Mouse (Mus musculus): ENCODE results near the gene Abhd16b. TPM values are rescaled to one million over a fixed set of nuclear protein-coding genes. Genes with fewer than 3 reads are reported as not detected.

Gene Abhd16b
- total RNA-seq, 2 experiments from 2014 or later = not detected

GRCm38 (mm10) chr2:181525526-181525925 is 32.5 kb downstream of the Abhd16b start:
- DNase-seq = no peak
- intact Hi-C loops (cut with DNase I) = no loop called here

GRCm38 (mm10) chr2:181529076-181529475 is 36.1 kb downstream of the Abhd16b start:
- intact Hi-C loops (cut with DNase I) = no loop called here
- DNase-seq = no peak

GRCm38 (mm10) chr2:181532589-181532988 is 39.6 kb downstream of the Abhd16b start:
- intact Hi-C loops (cut with DNase I) = no loop called here
- no peak for DNase-seq

GRCm38 (mm10) chr2:181536410-181536809 is 43.4 kb downstream of the Abhd16b start:
- no peak for DNase-seq
- intact Hi-C loops (cut with DNase I) = no loop called here

GRCm38 (mm10) chr2:181537444-181538047 is 44.5 kb downstream of the Abhd16b start:
- peak; percentile 40 to 48 for DNase-seq
- intact Hi-C loops (cut with DNase I) = no loop called here

- no peak for DNase-seq
- intact Hi-C loops (cut with DNase I) = no loop called here
Measured at GRCm38 (mm10) chr2:181541761-181542380, 48.9 kb downstream of the Abhd16b start.

Other genes starting within 250 kb of the Abhd16b start
- gene Gmeb2, start 205.2 kb upstream of the Abhd16b start, total RNA-seq (2021) = 10 to 100 TPM; 12.3 to 15.3 TPM
- under 1 TPM in 1 of 2 experiments, not detected in 1; 0.37 TPM for gene Stmn3, start 178.7 kb upstream of the Abhd16b start, total RNA-seq (2021)
- 10 to 100 TPM; 24.8 to 27.7 TPM for gene Rtel1, start 173.5 kb upstream of the Abhd16b start, total RNA-seq (2021)
- gene Zgpat, start 128.3 kb upstream of the Abhd16b start, total RNA-seq (2021) = 10 to 100 TPM; 19.6 to 19.7 TPM
- 10 to 100 TPM; 38.3 to 40.4 TPM for gene Arfrp1, start 127.8 kb upstream of the Abhd16b start, total RNA-seq (2021)
- gene Lime1, start 113.1 kb upstream of the Abhd16b start, total RNA-seq (2021) = 1 to 10 TPM; 9.3 to 9.9 TPM
- gene Zbtb46, start 33.8 kb upstream of the Abhd16b start, total RNA-seq (2021) = 10 to 100 TPM; 14.8 to 15.9 TPM
- gene Tpd52l2, start 3.9 kb downstream of the Abhd16b start, total RNA-seq (2021) = 10 to 100 TPM; 69.9 to 74.9 TPM
- 100 to 1,000 TPM in 1 of 2 experiments, 10 to 100 TPM in 1; 96.7 to 104 TPM for gene Dnajc5, start 27.3 kb downstream of the Abhd16b start, total RNA-seq (2021)
- 10 to 100 TPM; 43.3 to 47.1 TPM for gene Uckl1, start 91.7 kb downstream of the Abhd16b start, total RNA-seq (2021)
- gene Prpf6, start 98.7 kb downstream of the Abhd16b start, total RNA-seq (2021) = 10 to 100 TPM; 37.0 to 41.1 TPM
- 10 to 100 TPM; 31.2 to 39.5 TPM for gene Zfp512b, start 99.6 kb downstream of the Abhd16b start, total RNA-seq (2021)
- gene Samd10, start 106.0 kb downstream of the Abhd16b start, total RNA-seq (2021) = 1 to 10 TPM; 2.7 to 3.2 TPM
- not detected for gene Gm29797, start 163.8 kb downstream of the Abhd16b start, total RNA-seq (2021)
- 100 to 1,000 TPM in 1 of 2 experiments, 10 to 100 TPM in 1; 91.5 to 103 TPM for gene Sox18, start 178.4 kb downstream of the Abhd16b start, total RNA-seq (2021)
- gene Tcea2, start 187.1 kb downstream of the Abhd16b start, total RNA-seq (2021) = 10 to 100 TPM in 1 of 2 experiments, 1 to 10 TPM in 1; 8.6 to 10.7 TPM
- gene Rgs19, start 200.8 kb downstream of the Abhd16b start, total RNA-seq (2021) = 10 to 100 TPM; 12.2 to 12.7 TPM
- gene Lkaaear1, start 205.2 kb downstream of the Abhd16b start, total RNA-seq (2021) = not detected
- gene Oprl1, start 221.8 kb downstream of the Abhd16b start, total RNA-seq (2021) = not detected

Data from heart, postnatal 10 days (tissue).